Mouse (Mus musculus) intestine, embryonic 14.5 days (tissue): Measurements from ENCODE around the gene P2ry13. TPM values are rescaled to one million over a fixed set of nuclear protein-coding genes. Genes with fewer than 3 reads are reported as not detected.

ENCODE experiments used
- ATAC-seq: fragments of 200-750 bp; cut with Nextera tagmentation; replicated peaks from 2 replicates; pipeline ENCODE4 v1.8.0; 2017; ENCODE audit warnings: low read depth, moderate number of reproducible peaks, moderate TSS enrichment, moderate library complexity; ENCODE audit not compliant: low FRiP score, low TSS enrichment
- DNase-seq: peaks from one replicate; pipeline ENCODE4 v3.0.0-alpha.2; 2018; ENCODE audit warnings: low spot score
- H3K27ac ChIP-seq: fragments of 300-500 bp; sonication (generic); 2 replicates; pipeline ENCODE4 v1.5.1; 2014; ENCODE audit warnings: low read depth, mild to moderate bottlenecking, control low read depth
- H3K27me3 ChIP-seq: fragments of 300-500 bp; sonication (generic); replicated peaks from 2 replicates; pipeline ENCODE4 v1.6.1; 2014; ENCODE audit warnings: low read length, control low read depth; ENCODE audit not compliant: control insufficient read depth, insufficient read depth
- H3K36me3 ChIP-seq: fragments of 300-500 bp; sonication (generic); 2 replicates; pipeline ENCODE4 v1.6.1; 2014; ENCODE audit warnings: low read length, control low read depth; ENCODE audit not compliant: control insufficient read depth, insufficient read depth
- H3K4me1 ChIP-seq: fragments of 300-500 bp; sonication (generic); replicated peaks from 2 replicates; pipeline ENCODE4 v1.6.1; 2014; ENCODE audit warnings: low read length, control low read depth, mixed read lengths; ENCODE audit not compliant: control insufficient read depth, insufficient read depth
- H3K4me2 ChIP-seq: fragments of 300-500 bp; sonication (generic); 2 replicates; pipeline ENCODE4 v1.6.1; 2014; ENCODE audit warnings: low read length
- H3K4me3 ChIP-seq: fragments of 300-500 bp; sonication (generic); 2 replicates; pipeline ENCODE4 v1.5.1; 2014; ENCODE audit warnings: low read depth, low read length, control low read depth, mixed read lengths
- H3K9ac ChIP-seq: fragments of 300-500 bp; sonication (generic); 2 replicates; pipeline ENCODE4 v1.6.1; 2014; ENCODE audit warnings: mild to moderate bottlenecking, low read length
- H3K9me3 ChIP-seq: fragments of 300-500 bp; sonication (generic); 2 replicates; pipeline ENCODE4 v1.6.1; 2016; ENCODE audit warnings: low read length, control low read depth; ENCODE audit not compliant: control insufficient read depth
- WGBS: fragments of 180-500 bp; shearing (Covaris S2); extraction: QIAGEN DNeasy Blood & Tissue Kit; methylation state at CpG from one replicate; pipeline ENCODE4 v1.1.7; 2014; 5-methylcytosine and 5-hydroxymethylcytosine counted together
- polyA plus RNA-seq: library from polyadenylated mRNA; unstranded; fragments of >200 nt; fragmentation: Nextera tagmentation; extraction: Ambion mirVana; gene quantifications from 2 replicates; pipeline ENCODE4 v1.2.1, GENCODE M21; 2014

Gene P2ry13
- polyA plus RNA-seq, 1 experiment from 2014 or later = 1.6 TPM

GRCm38 (mm10) chr3:59227696-59228095 is 17.0 kb upstream of the P2ry13 start:
- no peak for ATAC-seq
- Histone ChIP-seq H3K27ac (no peak overlapping the region), H3K9ac (no peak overlapping the region), H3K4me2 (no peak overlapping the region), H3K4me1 (no peaks in the 10 kb centered on the region), H3K27me3 (no peaks in the 10 kb centered on the region), H3K4me3 (no peak overlapping the region), H3K9me3 (no peaks in the 10 kb centered on the region), H3K36me3 (no peaks in the 10 kb centered on the region)
- no peak for DNase-seq
- WGBS = 93% methylated on average over 9 of the region's 9 CpGs

- Histone ChIP-seq H3K27ac (no peak overlapping the region), H3K4me1 (no peaks in the 10 kb centered on the region), H3K4me2 (no peak overlapping the region), H3K36me3 (no peaks in the 10 kb centered on the region), H3K9me3 (no peaks in the 10 kb centered on the region), H3K4me3 (no peak overlapping the region), H3K27me3 (no peaks in the 10 kb centered on the region), H3K9ac (no peak overlapping the region)
- ATAC-seq (no peak), DNase-seq (no peak)
These were observed 14.7 kb upstream of the P2ry13 start for GRCm38 (mm10) chr3:59225411-59225810.

GRCm38 (mm10) chr3:59222303-59222702 is 11.6 kb upstream of the P2ry13 start:
- ATAC-seq (no peak), DNase-seq (no peak)
- H3K36me3 ChIP-seq = no peaks in the 10 kb centered on the region
- no peaks in the 10 kb centered on the region for H3K4me1 ChIP-seq
- H3K4me3 ChIP-seq = no peak overlapping the region
- no peaks in the 10 kb centered on the region for H3K9me3 ChIP-seq
- no peaks in the 10 kb centered on the region for H3K27me3 ChIP-seq
- H3K27ac ChIP-seq = no peak overlapping the region
- 89% methylated on average over 2 of the region's 2 CpGs for WGBS
- H3K4me2 ChIP-seq = no peak overlapping the region
- H3K9ac ChIP-seq = no peak overlapping the region

- Histone ChIP-seq H3K4me2 (no peak overlapping the region), H3K27me3 (no peaks in the 10 kb centered on the region), H3K4me3 (no peak overlapping the region), H3K27ac (no peak overlapping the region), H3K36me3 (no peaks in the 10 kb centered on the region), H3K4me1 (no peaks in the 10 kb centered on the region), H3K9ac (no peak overlapping the region), H3K9me3 (no peaks in the 10 kb centered on the region)
- WGBS = 83% methylated on average over 2 of the region's 2 CpGs
- no peak for DNase-seq
- ATAC-seq = no peak
These were observed 8.6 kb upstream of the P2ry13 start for GRCm38 (mm10) chr3:59219326-59219725.

GRCm38 (mm10) chr3:59217211-59217610 is 6.5 kb upstream of the P2ry13 start:
- H3K27me3 ChIP-seq = no peaks in the 10 kb centered on the region
- DNase-seq (no peak), ATAC-seq (no peak)
- H3K4me3 ChIP-seq = no peak overlapping the region
- no peaks in the 10 kb centered on the region for H3K9me3 ChIP-seq
- H3K9ac ChIP-seq = no peak overlapping the region
- H3K27ac ChIP-seq = no peak overlapping the region
- WGBS = 88% methylated on average over 10 of the region's 10 CpGs
- no peaks in the 10 kb centered on the region for H3K4me1 ChIP-seq
- no peak overlapping the region for H3K4me2 ChIP-seq
- H3K36me3 ChIP-seq = no peaks in the 10 kb centered on the region

GRCm38 (mm10) chr3:59212404-59212803 is 1.7 kb upstream of the P2ry13 start:
- no peaks in the 10 kb centered on the region for H3K9me3 ChIP-seq
- H3K27ac ChIP-seq = no peak overlapping the region
- H3K4me3 ChIP-seq = no peak overlapping the region
- H3K27me3 ChIP-seq = no peaks in the 10 kb centered on the region
- H3K4me1 ChIP-seq = no peaks in the 10 kb centered on the region
- no peak overlapping the region for H3K9ac ChIP-seq
- H3K36me3 ChIP-seq = no peaks in the 10 kb centered on the region
- no peak overlapping the region for H3K4me2 ChIP-seq
- ATAC-seq (no peak), DNase-seq (no peak)

GRCm38 (mm10) chr3:59211784-59212183 is 1.1 kb upstream of the P2ry13 start:
- H3K4me2 ChIP-seq = no peak overlapping the region
- 90% methylated on average over 8 of the region's 8 CpGs for WGBS
- no peak overlapping the region for H3K9ac ChIP-seq
- no peaks in the 10 kb centered on the region for H3K4me1 ChIP-seq
- H3K27me3 ChIP-seq = no peaks in the 10 kb centered on the region
- H3K9me3 ChIP-seq = no peaks in the 10 kb centered on the region
- H3K36me3 ChIP-seq = no peaks in the 10 kb centered on the region
- no peak for DNase-seq
- H3K4me3 ChIP-seq = no peak overlapping the region
- H3K27ac ChIP-seq = no peak overlapping the region
- no peak for ATAC-seq

- DNase-seq (no peak), ATAC-seq (no peak)
- no peak overlapping the region for H3K4me2 ChIP-seq
- H3K4me3 ChIP-seq = no peak overlapping the region
- no peak overlapping the region for H3K9ac ChIP-seq
- no peaks in the 10 kb centered on the region for H3K4me1 ChIP-seq
- H3K9me3 ChIP-seq = no peaks in the 10 kb centered on the region
- H3K27me3 ChIP-seq = no peaks in the 10 kb centered on the region
- H3K36me3 ChIP-seq = no peaks in the 10 kb centered on the region
- no peak overlapping the region for H3K27ac ChIP-seq
- WGBS = 77% methylated on average over 8 of the region's 8 CpGs
These were observed 593 bp downstream of the P2ry13 start for GRCm38 (mm10) chr3:59210089-59210488.

- DNase-seq (no peak), ATAC-seq (no peak)
- 72% methylated on average over 4 of the region's 4 CpGs for WGBS
- Histone ChIP-seq H3K4me3 (no peak overlapping the region), H3K36me3 (no peaks in the 10 kb centered on the region), H3K27me3 (no peaks in the 10 kb centered on the region), H3K9ac (no peak overlapping the region), H3K4me1 (no peaks in the 10 kb centered on the region), H3K27ac (no peak overlapping the region), H3K4me2 (no peak overlapping the region), H3K9me3 (no peaks in the 10 kb centered on the region)
These were observed 1.8 kb downstream of the P2ry13 start for GRCm38 (mm10) chr3:59208650-59209548.
